Comparison of ENCODE assay signal across 23 mouse cellular contexts in the genomic region with DNA sequence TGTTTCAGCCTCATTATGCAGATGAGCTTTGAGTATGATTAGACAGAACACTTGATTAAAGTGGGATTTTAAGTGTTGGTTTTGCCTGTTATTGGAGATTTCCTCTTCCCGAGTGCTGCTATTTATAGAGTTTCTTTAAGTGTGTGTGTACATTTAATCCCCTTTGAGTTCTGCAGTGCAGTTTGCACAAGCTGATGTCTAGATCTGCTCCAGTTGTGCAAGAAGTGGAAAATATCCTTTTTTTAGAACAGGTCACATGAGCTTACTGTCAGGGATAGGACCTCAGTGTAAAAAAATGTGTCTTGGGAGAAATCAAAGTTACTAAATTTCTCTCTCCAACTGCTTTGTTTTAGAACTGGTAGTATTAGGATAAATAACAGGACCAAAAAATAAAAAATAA. TPM values are rescaled to one million over a fixed set of nuclear protein-coding genes. Genes with fewer than 3 reads are reported as not detected.
A peak's percentile ranks its signal among the peaks of the same experiment; 100 is the strongest.
DNase-seq lines count a peak whose midpoint lies in the region; ATAC-seq lines count a peak whose summit lies in the region.
"Had no signal": no experiment of that assay in that cellular context is flagged by ENCODE, and none has a peak within 500 bp of the region (broad histone marks: within the 10 kb centered on the region; RNA-seq: fewer than 3 reads in every experiment).

No protein-coding gene starts in this region.

- peak; percentile 69 for ATAC-seq in lung, embryonic 16.5 days (ENCODE audit: low read depth)
- ATAC-seq in megakaryocyte progenitor cell, adult 5-6 weeks (replicated peaks; ENCODE audit: poor library complexity), result 0 out of 2 replicates have a peak, but pooled peaks have one; percentile 17
- ATAC-seq: forebrain, embryonic 15.5 days; inflammation-experienced regulatory T-cells, adult 6 months; midbrain, embryonic 15.5 days had no signal

- H3K27me3 ChIP-seq in lung, embryonic 16.5 days (ENCODE audit: control insufficient read depth, insufficient read depth, low read depth, low read length), result no peaks in the 10 kb centered on the region
- H3K27me3 ChIP-seq: embryonic facial prominence, embryonic 13.5 days; forebrain, embryonic 15.5 days; hindbrain, embryonic 13.5 days; limb, embryonic 12.5 days; liver, embryonic 13.5 days; midbrain, embryonic 15.5 days; neural tube, embryonic 15.5 days; stomach, embryonic 15.5 days had no signal

- no peaks in the 10 kb centered on the region for H3K36me3 ChIP-seq in lung, embryonic 16.5 days (ENCODE audit: control insufficient read depth, insufficient read depth, low read length)
- H3K36me3 ChIP-seq: embryonic facial prominence, embryonic 13.5 days; forebrain, embryonic 15.5 days; hindbrain, embryonic 13.5 days; limb, embryonic 12.5 days; liver, embryonic 13.5 days; midbrain, embryonic 15.5 days; neural tube, embryonic 15.5 days; stomach, embryonic 15.5 days had no signal

- H3K9me3 ChIP-seq in lung, embryonic 16.5 days (ENCODE audit: control insufficient read depth, low read length), result no peaks in the 10 kb centered on the region
- H3K9me3 ChIP-seq: embryonic facial prominence, embryonic 13.5 days; forebrain, embryonic 15.5 days; hindbrain, embryonic 13.5 days; limb, embryonic 12.5 days; liver, embryonic 13.5 days; midbrain, embryonic 15.5 days; neural tube, embryonic 15.5 days; stomach, embryonic 15.5 days had no signal

- H3K4me3 ChIP-seq in lung, embryonic 16.5 days (ENCODE audit: low read length), result no peak overlapping the region
- H3K4me3 ChIP-seq: embryonic facial prominence, embryonic 13.5 days; forebrain, embryonic 15.5 days; hindbrain, embryonic 13.5 days; limb, embryonic 12.5 days; liver, embryonic 13.5 days; midbrain, embryonic 15.5 days; neural tube, embryonic 15.5 days; stomach, embryonic 15.5 days had no signal

- intact Hi-C loops in heart, postnatal 10 days (cut with DNase I), result no loop called here

- 0% methylated on average over 1 of the region's 1 CpGs for WGBS in lung, embryonic 16.5 days

- no peak overlapping the region for H3K27ac ChIP-seq in lung, embryonic 16.5 days (ENCODE audit: low read length)
- H3K27ac ChIP-seq: embryonic facial prominence, embryonic 13.5 days; forebrain, embryonic 15.5 days; hindbrain, embryonic 13.5 days; limb, embryonic 12.5 days; liver, embryonic 13.5 days; midbrain, embryonic 15.5 days; neural tube, embryonic 15.5 days; stomach, embryonic 15.5 days had no signal

- H3K4me1 ChIP-seq in lung, embryonic 16.5 days (replicated peaks; ENCODE audit: control insufficient read depth, insufficient read depth, low read length), result 0 out of 2 replicates have a peak, but pooled peaks cover 3% of the 10 kb centered on the region
- H3K4me1 ChIP-seq: forebrain, embryonic 15.5 days; hindbrain, embryonic 13.5 days; liver, embryonic 13.5 days; midbrain, embryonic 15.5 days; neural tube, embryonic 15.5 days; stomach, embryonic 15.5 days had no signal

- peak; percentile 29 to 51 for DNase-seq in heart, adult 18-20 months
- DNase-seq in heart, postnatal 10 days, result no peak
- DNase-seq in lung, postnatal 4 days, result no peak
- peak; percentile 77 for DNase-seq in NIH3T3 (ENCODE audit: low read depth)
- no peak for DNase-seq in ovary, adult 18-20 months (ENCODE audit: low spot score)
- DNase-seq: adrenal gland, adult 8-10 months; B cell, adult 2 months; cerebellum, adult 9-11 months; kidney, adult 9 months; kidney, postnatal 4 days; liver, embryonic 13.5 days; right cerebral cortex, postnatal 25 days; thymus, adult 18-20 months had no signal

- no peak overlapping the region for H3K4me2 ChIP-seq in lung, embryonic 16.5 days (ENCODE audit: low read depth, low read length)
- H3K4me2 ChIP-seq: embryonic facial prominence, embryonic 13.5 days; forebrain, embryonic 15.5 days; hindbrain, embryonic 13.5 days; limb, embryonic 12.5 days; liver, embryonic 13.5 days; midbrain, embryonic 15.5 days; neural tube, embryonic 15.5 days; stomach, embryonic 15.5 days had no signal

- H3K9ac ChIP-seq in lung, embryonic 16.5 days (ENCODE audit: low read length), result no peak overlapping the region
- H3K9ac ChIP-seq: embryonic facial prominence, embryonic 13.5 days; forebrain, embryonic 15.5 days; hindbrain, embryonic 13.5 days; limb, embryonic 12.5 days; liver, embryonic 13.5 days; midbrain, embryonic 15.5 days; neural tube, embryonic 15.5 days; stomach, embryonic 15.5 days had no signal

RNA-seq across cellular contexts. Expression of gene Mitf, which starts 8.9 kb away (rescaled TPM):
- total RNA-seq in heart, adult 18-20 months (2021), result 10 to 100 TPM; 52.5 to 56.7 TPM
- total RNA-seq in heart, postnatal 10 days (2021), result 10 to 100 TPM; 54.0 to 58.1 TPM
- 2.3 and 2.4 TPM in 2 replicates for polyA plus RNA-seq in lung, embryonic 16.5 days (2015; fragmentation: Nextera tagmentation; extraction: Ambion mirVana)
- 7.6 and 9.7 TPM in 2 replicates for total RNA-seq in megakaryocyte progenitor cell, adult 5-6 weeks (2015)
- total RNA-seq in megakaryocyte progenitor cell, adult 5-6 weeks (2017), result 5.8 and 7.9 TPM in 2 replicates

Comparison
In these comparisons a context has a peak if more than half of its experiments do, and no peak if none do; other contexts are left out.
1. DNase-seq: peak in heart, adult 18-20 months (2 of 2) and NIH3T3 (single experiment); none in heart, postnatal 10 days (0 of 2), lung, postnatal 4 days (0 of 2) and ovary, adult 18-20 months (single experiment).
2. RNA of gene Mitf, which starts 8.9 kb away (total RNA-seq): 54.0 to 58.1 TPM in heart, postnatal 10 days and 52.5 to 56.7 TPM in heart, adult 18-20 months; 5.8 to 9.7 TPM in megakaryocyte progenitor cell, adult 5-6 weeks; every median in the first group is over 4 times any median in the second.